Mouse (Mus musculus) megakaryocyte, embryonic 14.5 days (primary cell): ENCODE results near the gene Prlr.

Experiments
- FLI1 ChIP-seq: IDR thresholded peaks from 2 replicates; pipeline ENCODE4 v1.6.1; 2012; ENCODE audit warnings: low read length, inconsistent platforms, mixed read lengths
- GATA1 ChIP-seq: IDR thresholded peaks from 3 replicates; pipeline ENCODE4 v1.6.1; 2012; ENCODE audit warnings: mixed read lengths, low read length, inconsistent platforms, borderline replicate concordance

DNA sequence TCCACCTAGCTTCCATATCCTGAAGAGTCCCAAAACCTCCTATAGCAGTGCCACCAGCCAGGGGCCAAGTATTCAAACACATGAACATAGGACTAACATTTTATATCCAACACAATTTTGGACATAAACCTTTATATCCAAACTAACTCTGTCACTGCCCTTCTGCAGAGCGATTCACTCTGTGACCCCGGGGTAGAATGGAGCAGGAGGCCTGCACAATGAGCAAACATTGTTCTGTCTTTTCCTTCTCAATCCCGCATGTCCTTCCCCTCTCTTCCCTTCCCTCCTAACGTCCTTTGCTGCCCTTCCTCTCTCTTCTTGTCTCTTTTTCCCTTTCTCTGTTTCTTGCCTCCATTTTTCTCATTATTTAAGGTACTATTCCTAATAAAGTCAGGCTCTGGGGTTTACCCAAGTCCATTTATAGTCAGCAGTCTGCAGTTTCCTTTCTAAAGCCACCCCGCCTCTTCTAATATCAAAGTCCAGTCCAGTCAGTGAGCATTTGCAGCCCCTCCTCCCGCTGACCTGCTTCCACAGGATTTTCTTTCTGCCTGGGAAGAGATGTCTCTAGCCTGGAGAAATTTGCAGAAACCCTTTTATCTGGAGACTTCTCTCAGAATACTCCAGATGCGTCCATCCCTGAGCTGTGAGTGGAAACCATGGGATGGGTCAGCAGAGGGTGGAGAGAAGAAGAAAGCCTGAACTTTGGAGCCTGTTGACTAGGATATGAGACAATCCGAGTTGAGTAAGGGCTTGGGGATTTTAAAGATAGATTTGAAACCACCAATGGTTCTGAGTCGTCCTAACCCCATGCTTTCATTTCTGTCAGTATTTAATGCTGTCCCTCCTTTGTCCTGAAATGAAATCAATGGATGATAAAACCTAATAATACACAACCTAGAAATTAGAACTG is 181.3 kb downstream of the Prlr start, which contains the start of gene Agxt2:
- TF ChIP-seq GATA1 (no peak), FLI1 (no peak)
